Mouse (Mus musculus) bone marrow, adult 2 months (tissue): ENCODE results near the gene Optc. TPM values are rescaled to one million over a fixed set of nuclear protein-coding genes. Genes with fewer than 3 reads are reported as not detected.
A peak's percentile ranks its signal among the peaks of the same experiment; 100 is the strongest.

Source experiments
- H3K27ac ChIP-seq: fragments of 200-500 bp; 2 replicates; pipeline ENCODE4 v1.5.1; 2012; ENCODE audit warnings: low read depth, mild to moderate bottlenecking, control low read depth, inconsistent platforms, low read length; ENCODE audit not compliant: control insufficient read depth, poor library complexity, insufficient read depth
- H3K4me1 ChIP-seq: fragments of 200-500 bp; 2 replicates; pipeline ENCODE4 v1.6.1; 2011; ENCODE audit warnings: low read length; ENCODE audit not compliant: control insufficient read depth, insufficient read depth
- H3K4me3 ChIP-seq: fragments of 200-500 bp; replicated peaks from 2 replicates; pipeline ENCODE3; 2011; ENCODE audit warnings: mild to moderate bottlenecking, low read depth, low read length, control low read depth; ENCODE audit not compliant: control insufficient read depth
- CTCF ChIP-seq: fragments of 200-500 bp; IDR thresholded peaks from 2 replicates; pipeline ENCODE4 v1.5.1; 2011; ENCODE audit warnings: low read length, control low read depth; ENCODE audit not compliant: control insufficient read depth, insufficient read depth
- POLR2A ChIP-seq: fragments of 200-500 bp; IDR thresholded peaks from 2 replicates; pipeline ENCODE4 v1.6.1; 2011; ENCODE audit warnings: low read depth, mild to moderate bottlenecking, control low read depth, low read length, borderline replicate concordance; ENCODE audit not compliant: control insufficient read depth
- WGBS: fragments of 180-500 bp; shearing (Covaris S2); methylation state at CpG from one replicate; pipeline ENCODE4 v1.1.7; 2018; 5-methylcytosine and 5-hydroxymethylcytosine counted together
- polyA plus RNA-seq: library from polyadenylated mRNA; stranded (reverse); fragments of >200 nt; gene quantifications from 2 replicates; pipeline ENCODE4 v1.2.4, GENCODE M21; 2011; ENCODE audit warnings: low replicate concordance; ENCODE audit not compliant: missing spikeins, insufficient read depth, insufficient read length

The Optc gene
- polyA plus RNA-seq, 1 experiment = not detected

- Histone ChIP-seq H3K4me3 (no peak overlapping the region), H3K27ac (no peak overlapping the region), H3K4me1 (peaks cover 5% of the 10 kb centered on the region; the same call in 1 of the 2 replicates)
- TF ChIP-seq CTCF (no peak), POLR2A (no peak)
- WGBS = 66% methylated on average over 5 of the region's 5 CpGs
Measured at GRCm38 (mm10) chr1:133861028-133861427, 46.8 kb downstream of the Optc start.

GRCm38 (mm10) chr1:133859821-133860711 is 47.7 kb downstream of the Optc start:
- no peak overlapping the region for H3K4me3 ChIP-seq
- no peak overlapping the region; the same call in 1 of the 2 replicates for H3K27ac ChIP-seq
- 91% methylated on average over 20 of the region's 20 CpGs for WGBS
- TF ChIP-seq POLR2A (no peak), CTCF (no peak)
- peaks cover 5% of the 10 kb centered on the region; the same call in 1 of the 2 replicates for H3K4me1 ChIP-seq

GRCm38 (mm10) chr1:133859257-133859656 is 48.5 kb downstream of the Optc start:
- H3K4me3 ChIP-seq = no peak overlapping the region
- TF ChIP-seq CTCF (no peak), POLR2A (no peak)
- peaks cover 5% of the 10 kb centered on the region; the same call in 1 of the 2 replicates for H3K4me1 ChIP-seq
- 62% methylated on average over 6 of the region's 6 CpGs for WGBS
- no peak overlapping the region for H3K27ac ChIP-seq

DNA sequence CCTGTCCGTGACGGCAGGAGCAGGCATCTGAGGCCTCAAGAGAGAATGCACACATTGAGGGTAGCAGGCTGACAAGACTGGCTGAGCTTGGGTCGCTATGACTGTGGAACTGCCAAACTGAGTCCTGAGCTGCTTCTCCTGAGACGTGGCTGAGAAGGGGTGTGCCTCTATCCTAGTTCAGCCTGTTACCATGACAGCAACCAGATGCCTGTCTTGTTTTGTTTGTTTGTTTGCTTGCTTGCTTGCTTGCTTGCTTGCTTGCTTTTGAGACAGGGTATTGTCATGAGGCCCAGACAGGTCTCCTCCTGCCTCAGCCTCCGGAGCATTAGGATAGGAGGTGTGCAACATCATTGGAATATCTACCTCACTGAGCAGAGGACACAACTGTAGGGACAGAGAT is 50.0 kb downstream of the Optc start:
- no peak overlapping the region for H3K27ac ChIP-seq

GRCm38 (mm10) chr1:133857171-133857570 is 50.6 kb downstream of the Optc start:
- no peak for TF ChIP-seq CTCF
- no peak for TF ChIP-seq POLR2A
- Histone ChIP-seq H3K4me3 (no peak overlapping the region), H3K27ac (no peak overlapping the region), H3K4me1 (peaks cover 1% of the 10 kb centered on the region; the same call in 1 of the 2 replicates)
- 78% methylated on average over 5 of the region's 5 CpGs for WGBS

More for the DNA sequence above, 50.0 kb downstream of the Optc start:
- H3K4me1 ChIP-seq = peaks cover 1% of the 10 kb centered on the region; the same call in 1 of the 2 replicates
- TF ChIP-seq CTCF (no peak), POLR2A (no peak)
- 87% methylated on average over 5 of the region's 5 CpGs for WGBS
- H3K4me3 ChIP-seq = no peak overlapping the region

DNA sequence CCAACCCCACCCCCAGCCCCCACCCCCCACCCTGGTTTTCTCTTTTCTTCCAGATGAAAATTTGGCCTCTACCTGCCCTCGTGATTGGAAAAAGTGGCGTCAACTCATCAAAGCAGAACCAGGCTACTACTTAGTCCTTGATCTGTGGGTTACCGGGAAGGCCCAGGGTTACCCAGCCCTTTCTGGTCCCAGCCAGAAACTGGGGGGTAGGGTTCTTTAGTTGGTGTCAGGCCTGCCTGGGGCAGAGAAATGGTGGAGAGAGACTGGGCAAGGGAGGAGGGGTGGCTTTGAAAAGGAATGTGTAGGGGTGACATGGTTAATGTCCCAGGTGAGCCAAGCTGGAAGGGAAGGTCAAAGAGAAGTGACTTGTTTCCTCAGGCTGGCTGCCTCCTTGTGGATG is 51.1 kb downstream of the Optc start:
- 35% methylated on average over 3 of the region's 3 CpGs for WGBS
- TF ChIP-seq CTCF (no peak), POLR2A (no peak)
- Histone ChIP-seq H3K27ac (no peak overlapping the region), H3K4me3 (no peak overlapping the region), H3K4me1 (peaks cover 1% of the 10 kb centered on the region; the same call in 1 of the 2 replicates)

DNA sequence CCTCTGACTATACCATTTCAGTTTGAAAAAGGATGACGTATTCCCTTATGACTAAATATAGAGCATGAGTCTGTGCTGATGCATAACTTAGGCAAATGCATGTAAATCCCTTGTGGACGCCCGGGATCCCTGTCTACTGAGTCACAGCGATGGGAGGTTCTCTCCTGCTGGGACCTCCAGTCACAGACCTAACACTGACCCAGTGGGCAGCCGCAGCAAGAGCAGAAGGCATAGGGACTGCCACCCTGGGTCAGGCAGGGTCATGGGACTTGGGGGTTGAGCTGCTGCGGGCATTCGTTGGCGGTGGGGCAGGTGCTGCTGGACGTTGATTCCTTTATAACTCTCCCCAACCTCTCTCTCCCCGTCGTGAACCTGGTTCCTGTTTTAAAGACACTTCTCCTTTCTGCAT is 51.7 kb downstream of the Optc start:
- Histone ChIP-seq H3K4me3 (peak overlapping the region; percentile 7), H3K4me1 (peaks cover 1% of the 10 kb centered on the region; the same call in 1 of the 2 replicates), H3K27ac (no peak overlapping the region)
- TF ChIP-seq CTCF (no peak), POLR2A (no peak)
- WGBS = 9% methylated on average over 11 of the region's 11 CpGs

- Histone ChIP-seq H3K4me1 (peaks cover 1% of the 10 kb centered on the region; the same call in 1 of the 2 replicates), H3K27ac (no peak overlapping the region), H3K4me3 (no peak overlapping the region)
- TF ChIP-seq POLR2A = no peak
- no peak for TF ChIP-seq CTCF
- 20% methylated on average over 15 of the region's 15 CpGs for WGBS
Measured at GRCm38 (mm10) chr1:133855274-133856017, 52.4 kb downstream of the Optc start.
